Mouse (Mus musculus): ENCODE data around the gene Abca6. TPM values are rescaled to one million over a fixed set of nuclear protein-coding genes. Genes with fewer than 3 reads are reported as not detected.

The Abca6 gene
- polyA plus RNA-seq, 2 experiments, result 0.69 to 1.1 TPM

- WGBS, result 93% methylated on average over 5 of the region's 5 CpGs
- H3K4me3 ChIP-seq (replicated peaks; ENCODE audit: low read length), result no peak overlapping the region
- no peak for DNase-seq (ENCODE audit: low spot score)
These were observed 103.9 kb downstream of the Abca6 start for GRCm38 (mm10) chr11:110147640-110148039.

DNA sequence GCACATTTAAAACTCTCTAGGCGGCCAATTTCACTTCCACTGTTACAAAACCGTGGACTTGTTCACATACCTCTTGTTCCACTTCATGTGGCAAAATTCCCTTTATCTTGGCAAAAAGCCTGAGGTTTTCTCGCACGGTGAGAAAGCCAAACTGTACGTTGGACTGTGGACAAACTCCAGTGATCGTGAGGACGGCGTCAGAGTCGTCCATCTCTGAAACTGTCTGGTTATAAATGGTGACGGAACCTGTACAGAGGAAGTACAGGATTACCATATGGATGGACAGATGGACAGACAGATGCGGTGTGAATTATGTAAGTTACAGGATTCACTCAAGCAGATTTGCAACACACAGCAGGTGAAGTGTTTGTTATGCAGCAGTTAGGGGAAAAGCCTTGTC is 106.2 kb downstream of the Abca6 start:
- Histone ChIP-seq H3K4me2 (replicated peaks; ENCODE audit: low read depth, low read length, severe bottlenecking) (no peak overlapping the region), H3K4me3 (replicated peaks; ENCODE audit: low read length) (no peak overlapping the region), H3K9ac (ENCODE audit: low read depth, low read length, severe bottlenecking) (no peak overlapping the region), H3K9me3 (ENCODE audit: control insufficient read depth, low read length) (no peaks in the 10 kb centered on the region), H3K27ac (replicated peaks; ENCODE audit: low read depth, low read length) (no peak overlapping the region), H3K27me3 (ENCODE audit: control insufficient read depth, insufficient read depth, low read length) (no peaks in the 10 kb centered on the region), H3K36me3 (ENCODE audit: control insufficient read depth, insufficient read depth, low read length) (no peaks in the 10 kb centered on the region), H3K4me1 (ENCODE audit: control insufficient read depth, insufficient read depth, low read length) (no peaks in the 10 kb centered on the region)
- DNase-seq (ENCODE audit: low spot score) (peak; percentile 9), ATAC-seq (ENCODE audit: low FRiP score, low read depth) (no peak)
- 82% methylated on average over 11 of the region's 11 CpGs for WGBS
- TF ChIP-seq POLR2A (IDR thresholded peaks at IDR 0.05; ENCODE audit: borderline replicate concordance, extremely low read depth, insufficient read depth, insufficient read length), result no peak

More at GRCm38 (mm10) chr11:110147640-110148039, 103.9 kb downstream of the Abca6 start:
- H3K4me2 ChIP-seq (replicated peaks; ENCODE audit: low read depth, low read length, severe bottlenecking), result no peak overlapping the region
- H3K9me3 ChIP-seq (ENCODE audit: control insufficient read depth, low read length), result no peaks in the 10 kb centered on the region
- H3K27me3 ChIP-seq (ENCODE audit: control insufficient read depth, insufficient read depth, low read length), result no peaks in the 10 kb centered on the region
- H3K9ac ChIP-seq (ENCODE audit: low read depth, low read length, severe bottlenecking), result no peak overlapping the region
- TF ChIP-seq POLR2A (IDR thresholded peaks at IDR 0.05; ENCODE audit: borderline replicate concordance, extremely low read depth, insufficient read depth, insufficient read length), result no peak
- ATAC-seq (ENCODE audit: low FRiP score, low read depth), result no peak
- H3K36me3 ChIP-seq (ENCODE audit: control insufficient read depth, insufficient read depth, low read length), result no peaks in the 10 kb centered on the region
- H3K27ac ChIP-seq (replicated peaks; ENCODE audit: low read depth, low read length), result no peak overlapping the region
- H3K4me1 ChIP-seq (ENCODE audit: control insufficient read depth, insufficient read depth, low read length), result no peaks in the 10 kb centered on the region

GRCm38 (mm10) chr11:110130760-110131159 is 120.8 kb downstream of the Abca6 start:
- Histone ChIP-seq H3K27me3 (ENCODE audit: control insufficient read depth, insufficient read depth, low read length) (no peaks in the 10 kb centered on the region), H3K4me1 (ENCODE audit: control insufficient read depth, insufficient read depth, low read length) (no peaks in the 10 kb centered on the region), H3K4me2 (replicated peaks; ENCODE audit: low read depth, low read length, severe bottlenecking) (no peak overlapping the region), H3K27ac (replicated peaks; ENCODE audit: low read depth, low read length) (no peak overlapping the region), H3K36me3 (ENCODE audit: control insufficient read depth, insufficient read depth, low read length) (no peaks in the 10 kb centered on the region), H3K9me3 (ENCODE audit: control insufficient read depth, low read length) (no peaks in the 10 kb centered on the region), H3K9ac (ENCODE audit: low read depth, low read length, severe bottlenecking) (no peak overlapping the region), H3K4me3 (replicated peaks; ENCODE audit: low read length) (no peak overlapping the region)
- WGBS, result 80% methylated on average over 5 of the region's 5 CpGs
- DNase-seq (ENCODE audit: low spot score) (no peak), ATAC-seq (ENCODE audit: low FRiP score, low read depth) (no peak)
- no peak for TF ChIP-seq POLR2A (IDR thresholded peaks at IDR 0.05; ENCODE audit: borderline replicate concordance, extremely low read depth, insufficient read depth, insufficient read length)

Other genes starting within 250 kb of the Abca6 start
- 4.1 and 6.6 TPM in 2 replicates for gene Abca8a, start 155.8 kb downstream of the Abca6 start, polyA plus RNA-seq (2012; rRNA removed)
- 2.2 and 4.4 TPM in 2 replicates for gene Abca8a, start 155.8 kb downstream of the Abca6 start, polyA plus RNA-seq (2014; fragmentation: Nextera tagmentation; extraction: Ambion mirVana)
- 10.4 and 10.6 TPM in 2 replicates for gene Abca9, start 83.6 kb downstream of the Abca6 start, polyA plus RNA-seq (2012; rRNA removed)
- gene Abca9, start 83.6 kb downstream of the Abca6 start, polyA plus RNA-seq (2014; fragmentation: Nextera tagmentation; extraction: Ambion mirVana), result 12.1 and 12.7 TPM in 2 replicates
- gene Abca5, start 85.9 kb upstream of the Abca6 start, polyA plus RNA-seq (2012; rRNA removed), result 4.7 TPM in 2 replicates
- gene Abca5, start 85.9 kb upstream of the Abca6 start, polyA plus RNA-seq (2014; fragmentation: Nextera tagmentation; extraction: Ambion mirVana), result 8.8 and 9.7 TPM in 2 replicates
- 15.2 and 17.4 TPM in 2 replicates for gene Map2k6, start 147.3 kb upstream of the Abca6 start, polyA plus RNA-seq (2012; rRNA removed)
- 23.7 and 27.5 TPM in 2 replicates for gene Map2k6, start 147.3 kb upstream of the Abca6 start, polyA plus RNA-seq (2014; fragmentation: Nextera tagmentation; extraction: Ambion mirVana)

Measured in limb, embryonic 14.5 days (tissue).